Mouse (Mus musculus): ENCODE measurements around the gene Tmem161a.

DNA sequence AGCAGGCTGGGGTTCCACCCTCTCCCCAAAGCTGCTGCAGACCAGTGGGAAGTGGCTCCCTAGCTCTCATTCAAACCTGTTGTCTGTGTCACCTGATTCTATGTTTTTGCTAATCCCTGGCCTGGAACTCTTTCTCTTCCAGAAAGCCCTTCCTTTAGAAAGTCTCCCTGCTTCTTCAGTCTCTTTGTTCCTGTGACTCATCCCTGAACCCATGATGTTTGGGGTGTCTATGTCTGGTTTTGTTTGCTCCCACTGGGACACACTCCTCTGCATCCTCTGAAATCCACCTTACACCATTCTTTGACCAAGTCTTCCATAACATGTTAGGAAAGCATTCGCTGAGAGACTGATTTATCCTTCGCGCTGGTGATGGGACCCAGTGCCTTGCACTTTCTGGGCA lies 42.1 kb upstream of the Tmem161a start:
- TF ChIP-seq CTCF (IDR thresholded peaks at IDR 0.05; ENCODE audit: low read depth) = no peak
- no peak for TF ChIP-seq EP300 (IDR thresholded peaks at IDR 0.05; ENCODE audit: low read depth)

Measured in heart, postnatal 0 days (tissue).